Mouse (Mus musculus) stomach, embryonic 16.5 days (tissue): ENCODE measurements at regions not wholly inside any gene's neighbourhood (a gene's known extent, or its start where the extent isn't known, plus 50 kb on each side); places are given as distances from the start of the nearest gene placed in this dataset.

Experiments used
- ATAC-seq: fragments of 200-750 bp; cut with Nextera tagmentation; 2 replicates; pipeline ENCODE4 v1.8.0; 2017; ENCODE audit warnings: moderate number of reproducible peaks, moderate TSS enrichment; ENCODE audit not compliant: insufficient read depth, low FRiP score
- H3K27ac ChIP-seq: fragments of 300-500 bp; sonication (generic); 2 replicates; pipeline ENCODE4 v1.5.1; 2014; ENCODE audit warnings: low read length
- H3K27me3 ChIP-seq: fragments of 300-500 bp; sonication (generic); 2 replicates; pipeline ENCODE4 v1.6.1; 2014; ENCODE audit warnings: low read length, control low read depth, mixed read lengths; ENCODE audit not compliant: control insufficient read depth, insufficient read depth
- H3K36me3 ChIP-seq: fragments of 300-500 bp; sonication (generic); 2 replicates; pipeline ENCODE4 v1.6.1; 2014; ENCODE audit warnings: low read length; ENCODE audit not compliant: control insufficient read depth, insufficient read depth
- H3K4me1 ChIP-seq: fragments of 300-500 bp; sonication (generic); 2 replicates; pipeline ENCODE4 v1.6.1; 2014; ENCODE audit warnings: low read length, control low read depth, mixed read lengths; ENCODE audit not compliant: control insufficient read depth, insufficient read depth
- H3K4me2 ChIP-seq: fragments of 300-500 bp; sonication (generic); 2 replicates; pipeline ENCODE4 v1.6.1; 2014; ENCODE audit warnings: low read depth, low read length, mixed read lengths
- H3K4me3 ChIP-seq: fragments of 300-500 bp; sonication (generic); replicated peaks from 2 replicates; pipeline ENCODE4 v1.5.1; 2014; ENCODE audit warnings: mild to moderate bottlenecking, low read length
- H3K9ac ChIP-seq: fragments of 300-500 bp; sonication (generic); 2 replicates; pipeline ENCODE4 v1.6.1; 2014; ENCODE audit warnings: low read length
- H3K9me3 ChIP-seq: fragments of 300-500 bp; sonication (generic); replicated peaks from 2 replicates; pipeline ENCODE4 v1.6.1; 2016; ENCODE audit warnings: low read length, control low read depth; ENCODE audit not compliant: control insufficient read depth
- WGBS: fragments of 180-500 bp; shearing (Covaris S2); extraction: QIAGEN DNeasy Blood & Tissue Kit; methylation state at CpG from one replicate; pipeline ENCODE4 v1.1.7; 2014; 5-methylcytosine and 5-hydroxymethylcytosine counted together

GRCm38 (mm10) chr3:105130228-105130627 is 63.6 kb downstream of the 4930564D02Rik start:
- Histone ChIP-seq H3K27ac (no peak overlapping the region), H3K4me3 (no peak overlapping the region), H3K36me3 (no peaks in the 10 kb centered on the region), H3K9ac (no peak overlapping the region), H3K4me1 (no peaks in the 10 kb centered on the region), H3K4me2 (no peak overlapping the region), H3K27me3 (no peaks in the 10 kb centered on the region), H3K9me3 (no peaks in the 10 kb centered on the region)
- 94% methylated on average over 4 of the region's 4 CpGs for WGBS
- ATAC-seq: no peak

GRCm38 (mm10) chr3:105131053-105131452 is 64.4 kb downstream of the 4930564D02Rik start:
- ATAC-seq: no peak
- 80% methylated on average over 6 of the region's 6 CpGs for WGBS
- Histone ChIP-seq H3K36me3 (no peaks in the 10 kb centered on the region), H3K4me2 (no peak overlapping the region), H3K4me1 (no peaks in the 10 kb centered on the region), H3K9ac (no peak overlapping the region), H3K9me3 (no peaks in the 10 kb centered on the region), H3K4me3 (no peak overlapping the region), H3K27ac (no peak overlapping the region), H3K27me3 (no peaks in the 10 kb centered on the region)

GRCm38 (mm10) chr3:105133011-105133410 is 66.4 kb downstream of the 4930564D02Rik start:
- Histone ChIP-seq H3K27me3 (no peaks in the 10 kb centered on the region), H3K4me2 (no peak overlapping the region), H3K9ac (no peak overlapping the region), H3K36me3 (no peaks in the 10 kb centered on the region), H3K4me3 (no peak overlapping the region), H3K4me1 (no peaks in the 10 kb centered on the region), H3K9me3 (no peaks in the 10 kb centered on the region), H3K27ac (no peak overlapping the region)
- no peak for ATAC-seq
- 82% methylated on average over 4 of the region's 4 CpGs for WGBS

- Histone ChIP-seq H3K27ac (peak overlapping the region; percentile 74), H3K9ac (no peak overlapping the region), H3K36me3 (no peaks in the 10 kb centered on the region), H3K9me3 (no peaks in the 10 kb centered on the region), H3K4me1 (no peaks in the 10 kb centered on the region; the same call in 1 of the 2 replicates), H3K27me3 (no peaks in the 10 kb centered on the region), H3K4me2 (no peak overlapping the region), H3K4me3 (no peak overlapping the region)
- peak; percentile 79 for ATAC-seq
- WGBS: 50% methylated on average over 14 of the region's 14 CpGs
Measured at GRCm38 (mm10) chr3:105141170-105141971, 74.7 kb downstream of the 4930564D02Rik start.

GRCm38 (mm10) chr3:105142631-105143030 is 76.0 kb downstream of the 4930564D02Rik start:
- no peak overlapping the region for H3K4me2 ChIP-seq
- ATAC-seq: no peak; the same call in 1 of the 2 replicates
- no peak overlapping the region for H3K27ac ChIP-seq
- H3K4me1 ChIP-seq: no peaks in the 10 kb centered on the region; the same call in 1 of the 2 replicates
- no peaks in the 10 kb centered on the region for H3K27me3 ChIP-seq
- no peaks in the 10 kb centered on the region for H3K9me3 ChIP-seq
- H3K9ac ChIP-seq: no peak overlapping the region
- no peak overlapping the region for H3K4me3 ChIP-seq
- H3K36me3 ChIP-seq: no peaks in the 10 kb centered on the region

GRCm38 (mm10) chr3:105151475-105152157 is 85.0 kb downstream of the 4930564D02Rik start:
- peak; percentile 17; the same call in 1 of the 2 replicates for ATAC-seq
- H3K4me1 ChIP-seq: peaks cover 3% of the 10 kb centered on the region; the same call in 1 of the 2 replicates
- no peak overlapping the region for H3K9ac ChIP-seq
- no peaks in the 10 kb centered on the region for H3K9me3 ChIP-seq
- 19% methylated on average over 11 of the region's 11 CpGs for WGBS
- no peaks in the 10 kb centered on the region for H3K27me3 ChIP-seq
- H3K27ac ChIP-seq: no peak overlapping the region
- no peak overlapping the region for H3K4me2 ChIP-seq
- H3K36me3 ChIP-seq: no peaks in the 10 kb centered on the region
- H3K4me3 ChIP-seq: no peak overlapping the region

GRCm38 (mm10) chr3:105152158-105152541 is 85.5 kb downstream of the 4930564D02Rik start:
- WGBS: 13% methylated on average over 1 of the region's 1 CpGs
- Histone ChIP-seq H3K4me3 (no peak overlapping the region), H3K36me3 (no peaks in the 10 kb centered on the region), H3K9me3 (no peaks in the 10 kb centered on the region), H3K27me3 (no peaks in the 10 kb centered on the region), H3K4me2 (no peak overlapping the region), H3K27ac (peak overlapping the region; percentile 2; the same call in 1 of the 2 replicates), H3K4me1 (peaks cover 3% of the 10 kb centered on the region; the same call in 1 of the 2 replicates), H3K9ac (no peak overlapping the region)
- no peak for ATAC-seq

- no peaks in the 10 kb centered on the region for H3K27me3 ChIP-seq
- H3K9me3 ChIP-seq: no peaks in the 10 kb centered on the region
- WGBS: 86% methylated on average over 2 of the region's 2 CpGs
- no peak overlapping the region for H3K4me2 ChIP-seq
- H3K4me3 ChIP-seq: no peak overlapping the region
- no peak for ATAC-seq
- H3K36me3 ChIP-seq: no peaks in the 10 kb centered on the region
- no peaks in the 10 kb centered on the region for H3K4me1 ChIP-seq
- H3K9ac ChIP-seq: no peak overlapping the region
- H3K27ac ChIP-seq: no peak overlapping the region
Measured at GRCm38 (mm10) chr3:105158376-105158775, 91.7 kb downstream of the 4930564D02Rik start.

- Histone ChIP-seq H3K4me2 (no peak overlapping the region), H3K9ac (no peak overlapping the region), H3K27ac (no peak overlapping the region), H3K27me3 (no peaks in the 10 kb centered on the region), H3K9me3 (no peaks in the 10 kb centered on the region), H3K4me3 (no peak overlapping the region), H3K4me1 (no peaks in the 10 kb centered on the region), H3K36me3 (no peaks in the 10 kb centered on the region)
- ATAC-seq: peak; percentile 40; the same call in 1 of the 2 replicates
- 33% methylated on average over 2 of the region's 2 CpGs for WGBS
Measured at GRCm38 (mm10) chr3:105165355-105165754, 98.7 kb downstream of the 4930564D02Rik start.
